Mouse (Mus musculus): ENCODE data around the gene Adam17.

Adam17 gene

GRCm38 (mm10) chr12:21350113-21350876 lies 23.1 kb downstream of the Adam17 start:
- DNase-seq, result no peak

GRCm38 (mm10) chr12:21346972-21347371 lies 26.5 kb downstream of the Adam17 start:
- DNase-seq, result no peak

- DNase-seq, result no peak
These were observed 32.8 kb downstream of the Adam17 start for GRCm38 (mm10) chr12:21340674-21341073.

GRCm38 (mm10) chr12:21337171-21337570 lies 36.3 kb downstream of the Adam17 start:
- DNase-seq, result no peak

- no peak for DNase-seq
These were observed 37.6 kb downstream of the Adam17 start for GRCm38 (mm10) chr12:21335869-21336268.

- no peak for DNase-seq
These were observed 39.7 kb downstream of the Adam17 start for GRCm38 (mm10) chr12:21333766-21334165.

- no peak for DNase-seq
These were observed 40.4 kb downstream of the Adam17 start for GRCm38 (mm10) chr12:21333021-21333420.

GRCm38 (mm10) chr12:21331711-21332110 lies 41.7 kb downstream of the Adam17 start:
- no peak for DNase-seq

- DNase-seq, result no peak
These were observed 42.4 kb downstream of the Adam17 start for GRCm38 (mm10) chr12:21330961-21331576.

GRCm38 (mm10) chr12:21329661-21330400 lies 43.6 kb downstream of the Adam17 start:
- DNase-seq, result no peak

GRCm38 (mm10) chr12:21326325-21326724 lies 47.1 kb downstream of the Adam17 start:
- no peak for DNase-seq

- no peak for DNase-seq
These were observed 48.2 kb downstream of the Adam17 start for GRCm38 (mm10) chr12:21325266-21325665.

GRCm38 (mm10) chr12:21324101-21324500 lies 49.3 kb downstream of the Adam17 start:
- no peak for DNase-seq

GRCm38 (mm10) chr12:21322856-21323255 lies 50.6 kb downstream of the Adam17 start:
- DNase-seq, result no peak

- no peak for DNase-seq
These were observed 51.1 kb downstream of the Adam17 start for GRCm38 (mm10) chr12:21322296-21322695.

- no peak for DNase-seq
These were observed 52.3 kb downstream of the Adam17 start for GRCm38 (mm10) chr12:21321170-21321569.

- no peak for DNase-seq
These were observed 53.1 kb downstream of the Adam17 start for GRCm38 (mm10) chr12:21320317-21320716.

GRCm38 (mm10) chr12:21318143-21318895 lies 55.1 kb downstream of the Adam17 start:
- DNase-seq, result peak; percentile 82 to 86

GRCm38 (mm10) chr12:21316869-21317265 lies 56.6 kb downstream of the Adam17 start:
- peak in 1 of 2 experiments; percentile 27 for DNase-seq

- DNase-seq, result peak; percentile 90 to 93
These were observed 57.2 kb downstream of the Adam17 start, which contains the start of gene Iah1 for GRCm38 (mm10) chr12:21315923-21316868. Gene Iah1, plus strand, starts transcription at chr12:21316389.

- peak; percentile 21 to 53 for DNase-seq
These were observed 61.2 kb downstream of the Adam17 start for GRCm38 (mm10) chr12:21312201-21312600.

GRCm38 (mm10) chr12:21306721-21307120 lies 66.7 kb downstream of the Adam17 start:
- DNase-seq, result no peak
